Mouse (Mus musculus): ENCODE measurements around the gene Med7. TPM values are rescaled to one million over a fixed set of nuclear protein-coding genes. Genes with fewer than 3 reads are reported as not detected.
"Not testable (repeated sequence)": the region's sequence is repeated elsewhere in the genome, so short reads cannot be mapped to it uniquely, and the experiment has no call there.

Gene Med7
- total RNA-seq, 4 experiments from 2014 or later, result 15.5 to 23.2 (median 17.7) TPM

DNA sequence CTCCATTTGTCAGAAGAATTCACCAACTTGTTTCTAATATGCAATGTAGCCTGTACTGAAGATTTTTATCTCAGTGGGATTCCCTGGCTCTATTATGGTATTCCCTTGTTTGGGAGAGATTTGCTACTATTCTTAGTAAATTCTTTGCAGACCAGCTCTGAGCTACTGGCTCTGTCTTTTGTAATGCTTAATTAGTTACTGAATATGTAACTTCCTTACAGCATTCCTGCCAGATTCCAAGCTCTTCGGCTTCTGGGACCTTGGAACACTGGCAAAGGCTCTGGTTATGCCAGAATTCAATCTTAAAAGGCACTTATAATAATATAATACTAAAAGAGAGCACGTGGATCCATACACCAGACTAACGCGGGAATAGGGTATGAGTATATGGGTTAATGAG, 8.6 kb upstream of the Med7 start:
- DNase-seq (ENCODE audit: low spot score), result not testable (repeated sequence)

DNA sequence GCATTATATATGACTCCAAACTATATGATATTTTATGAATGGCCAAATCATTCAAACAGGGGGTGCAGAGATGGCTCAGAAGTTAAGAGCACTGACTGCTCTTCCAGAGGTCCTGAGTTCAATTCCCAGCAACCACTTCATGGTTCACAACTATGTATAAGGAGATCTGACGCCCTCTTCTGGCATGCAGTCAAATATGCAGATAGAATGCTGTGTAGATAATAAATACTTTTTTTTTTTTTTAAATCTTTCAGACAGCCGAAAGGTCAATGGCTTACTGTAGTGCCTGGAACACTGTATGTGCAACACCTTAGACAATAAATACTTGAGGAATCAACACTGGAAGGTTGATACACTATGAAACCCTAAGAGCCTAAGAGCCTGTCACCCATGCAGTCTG, 6.6 kb upstream of the Med7 start:
- DNase-seq (ENCODE audit: low spot score), result no peak

DNA sequence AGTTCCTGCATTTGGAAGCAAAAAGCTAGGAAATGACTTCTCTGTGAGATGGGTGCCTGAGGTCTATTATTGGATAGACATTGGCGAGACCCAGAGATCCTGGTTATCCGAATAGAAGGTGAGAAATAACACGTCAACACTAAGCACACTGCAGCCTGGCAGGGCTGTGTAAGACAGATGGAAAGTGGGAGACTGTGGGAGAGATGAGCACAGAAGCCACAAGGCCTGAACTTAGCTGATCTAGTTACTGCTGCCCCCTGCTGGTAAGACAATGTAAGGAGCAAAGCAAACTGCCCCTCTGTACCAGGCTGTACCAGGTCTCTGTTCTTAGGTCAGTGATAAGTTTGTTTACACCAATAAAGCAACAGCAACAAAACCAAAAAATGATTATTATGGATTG, 5.6 kb upstream of the Med7 start:
- DNase-seq (ENCODE audit: low spot score), result peak; percentile 46

DNA sequence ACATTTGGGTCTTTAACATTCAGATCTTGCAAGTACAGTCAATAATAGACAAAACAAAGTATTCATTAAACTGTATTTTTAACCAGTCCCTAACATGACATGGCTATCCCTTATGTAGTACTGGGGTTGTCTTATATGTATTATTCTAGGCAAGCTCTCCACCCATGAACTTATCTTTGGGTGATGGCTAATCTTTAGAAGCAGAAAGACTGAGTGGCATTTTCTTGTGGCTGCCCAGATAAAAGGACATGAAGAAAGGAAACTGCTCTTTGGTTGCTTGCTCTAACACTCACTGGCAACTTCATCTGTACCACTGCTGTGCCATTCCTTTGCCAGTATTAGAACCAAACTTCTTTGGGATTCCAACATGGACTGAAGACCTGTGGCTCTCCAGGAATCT, 1.4 kb upstream of the Med7 start:
- DNase-seq (ENCODE audit: low spot score), result no peak

DNA sequence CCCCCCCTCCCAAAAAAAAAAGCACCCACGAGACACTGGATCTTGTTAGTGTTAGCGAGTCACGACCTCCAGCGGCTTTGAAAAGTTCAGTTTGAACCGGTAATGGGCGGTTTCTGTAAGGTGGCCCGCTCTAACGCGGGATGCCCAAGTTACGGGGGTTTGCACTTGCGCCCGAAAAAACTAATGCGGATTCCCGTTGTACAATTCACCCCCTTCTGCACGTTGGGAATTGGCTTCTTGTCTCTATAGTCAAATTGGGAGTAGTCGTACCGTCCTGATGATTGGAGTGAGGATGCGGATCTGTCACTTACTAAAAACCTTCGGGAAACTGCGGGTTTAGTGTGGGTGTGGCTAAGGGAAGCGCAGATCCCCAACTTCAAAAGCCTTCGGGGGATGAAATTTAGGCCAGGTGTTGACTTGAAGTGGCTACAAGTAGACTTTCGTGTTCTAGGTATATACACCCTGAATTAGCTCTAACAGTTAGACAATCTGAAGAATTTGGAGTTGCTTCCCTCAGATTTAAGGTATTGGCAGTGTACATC, 805 bp downstream of the Med7 start:
- no peak for DNase-seq (ENCODE audit: low spot score)

DNA sequence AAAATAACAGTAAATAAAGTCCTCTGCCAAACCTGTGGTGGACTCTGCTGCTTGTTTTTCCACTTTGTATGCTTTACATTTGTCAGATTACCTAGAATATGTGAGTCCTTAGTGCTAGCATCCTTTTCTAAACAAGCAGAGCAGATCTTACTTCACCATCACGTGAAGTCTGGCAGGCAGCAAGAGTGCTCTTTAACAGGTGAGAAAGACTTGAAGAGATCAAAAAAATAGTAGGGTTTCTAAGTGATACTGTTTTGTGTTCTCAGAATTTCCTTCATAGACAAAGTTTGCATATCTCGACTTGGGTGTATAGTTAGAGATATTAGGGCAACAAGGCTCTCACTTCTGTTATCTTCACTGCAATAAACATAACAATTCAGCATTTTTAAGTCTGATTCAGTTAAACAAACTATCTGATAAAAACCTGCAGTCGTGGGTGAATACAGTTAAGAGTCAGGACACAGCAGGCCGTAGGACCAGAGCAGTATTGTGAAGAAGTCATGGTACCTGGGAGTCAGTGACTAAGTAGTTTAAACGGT, 2.3 kb downstream of the Med7 start:
- DNase-seq (ENCODE audit: low spot score), result no peak

DNA sequence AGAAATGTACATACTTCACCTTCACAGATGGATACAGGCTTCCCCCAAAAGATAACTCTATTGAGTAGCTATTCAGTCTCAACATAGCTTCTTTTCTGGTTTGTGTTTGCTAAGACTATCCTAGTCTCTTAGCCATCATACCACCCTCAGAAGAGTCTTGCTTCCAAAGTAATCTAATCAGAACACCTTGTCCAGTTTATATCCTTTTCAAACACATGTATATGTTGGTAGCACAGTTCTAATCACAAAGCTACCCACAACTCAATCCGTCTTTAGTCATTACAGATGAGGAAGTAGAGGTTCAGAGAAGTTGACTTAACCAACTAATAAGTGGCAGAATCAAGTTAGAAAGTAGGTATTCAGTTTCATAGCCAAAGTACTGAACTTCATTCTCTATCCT, 5.0 kb downstream of the Med7 start:
- DNase-seq (ENCODE audit: low spot score), result no peak

DNA sequence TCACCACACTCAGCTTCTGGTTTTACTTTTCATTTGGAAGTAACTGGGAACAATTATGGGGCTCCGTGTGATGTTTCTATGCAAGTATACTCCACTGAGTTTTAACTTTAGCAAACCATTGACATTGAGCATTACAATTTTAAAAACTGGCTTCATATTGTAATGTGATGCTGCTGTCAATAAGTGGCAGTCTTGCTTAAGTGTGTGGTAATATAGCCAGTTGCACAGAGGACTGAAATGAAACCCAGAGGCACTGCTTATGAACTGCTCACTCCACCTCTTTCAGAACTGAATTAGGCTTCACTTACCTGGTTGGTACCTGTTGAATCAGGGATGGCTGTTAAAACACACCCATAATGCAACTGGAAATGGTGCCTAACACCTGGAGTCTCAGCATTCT, 6.4 kb downstream of the Med7 start:
- no peak for DNase-seq (ENCODE audit: low spot score)

DNA sequence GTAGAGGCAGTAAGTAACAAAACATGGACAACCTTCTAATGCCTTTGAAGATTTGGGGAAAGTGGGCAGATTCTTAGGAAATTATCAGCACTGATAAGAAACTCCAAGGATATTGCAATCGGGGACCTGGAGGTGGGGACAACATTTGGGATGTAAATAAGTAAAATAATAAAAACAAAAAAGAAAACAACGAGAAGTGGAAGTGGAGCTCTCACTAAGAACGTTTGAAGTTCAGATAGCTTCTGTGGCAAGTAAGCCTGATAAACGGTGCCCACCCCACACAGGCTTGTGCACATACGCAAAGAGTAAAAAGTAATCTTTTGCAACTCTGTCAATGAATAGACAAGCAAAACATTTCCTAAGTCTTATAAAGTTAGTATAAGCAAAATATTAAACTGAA, 7.3 kb downstream of the Med7 start:
- no peak for DNase-seq (ENCODE audit: low spot score)

DNA sequence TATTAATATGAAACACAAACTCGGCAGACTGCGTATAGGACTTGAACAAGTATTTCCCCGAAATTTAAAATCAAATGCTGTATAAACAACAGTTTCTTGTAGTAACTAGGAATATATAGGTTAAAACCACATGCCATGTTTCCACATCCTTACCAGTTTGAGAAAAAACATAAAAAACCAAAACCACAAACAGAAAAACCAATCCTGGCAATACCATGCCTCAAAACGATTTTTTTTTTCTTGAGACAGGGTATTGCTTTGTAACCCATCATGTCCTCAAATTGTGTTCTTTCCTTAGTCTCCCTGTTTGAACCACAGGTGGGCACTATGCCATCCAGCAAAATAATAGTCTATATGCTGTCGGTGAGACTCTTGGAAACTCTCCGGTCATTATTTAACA, 9.4 kb downstream of the Med7 start:
- no peak for DNase-seq (ENCODE audit: low spot score)

DNA sequence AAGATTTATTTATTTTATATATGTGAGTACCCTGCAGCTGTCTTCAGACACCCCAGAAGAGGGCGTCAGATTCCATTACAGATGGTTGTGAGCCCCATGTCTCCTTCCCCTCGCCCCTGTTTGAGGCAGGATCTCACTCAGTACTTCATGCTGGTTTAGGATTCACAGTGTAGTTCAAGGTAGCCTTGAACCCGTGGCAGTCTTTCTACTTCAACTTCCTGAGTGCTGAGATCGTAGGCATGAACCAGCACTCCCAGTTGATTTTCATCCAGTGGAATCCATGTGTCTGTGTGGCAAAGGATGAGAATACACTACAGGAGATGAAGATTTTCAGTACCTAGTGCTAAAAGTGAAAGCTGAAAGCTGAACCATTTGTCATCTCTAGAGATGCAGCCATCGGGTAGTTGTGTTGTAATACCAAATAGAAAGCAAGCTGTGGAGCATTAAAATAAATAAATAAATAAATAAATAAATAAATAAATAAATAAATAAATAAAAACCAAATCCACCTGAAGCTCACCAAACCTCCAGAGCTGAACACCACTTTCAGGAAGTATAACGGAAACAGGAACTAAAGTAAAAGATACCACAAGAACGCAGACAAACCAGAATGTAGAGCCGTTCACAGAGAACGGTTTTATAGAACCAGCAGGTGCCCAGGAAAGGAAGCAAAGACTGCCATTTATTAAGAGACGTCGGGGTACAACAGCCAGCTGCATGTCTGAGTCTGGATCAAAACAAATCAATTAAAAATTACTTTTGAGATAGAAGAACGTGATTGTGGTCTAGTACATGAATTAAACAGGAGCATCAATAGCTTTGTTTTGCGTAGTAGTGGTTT, 11.1 kb downstream of the Med7 start:
- no peak for DNase-seq (ENCODE audit: low spot score)

DNA sequence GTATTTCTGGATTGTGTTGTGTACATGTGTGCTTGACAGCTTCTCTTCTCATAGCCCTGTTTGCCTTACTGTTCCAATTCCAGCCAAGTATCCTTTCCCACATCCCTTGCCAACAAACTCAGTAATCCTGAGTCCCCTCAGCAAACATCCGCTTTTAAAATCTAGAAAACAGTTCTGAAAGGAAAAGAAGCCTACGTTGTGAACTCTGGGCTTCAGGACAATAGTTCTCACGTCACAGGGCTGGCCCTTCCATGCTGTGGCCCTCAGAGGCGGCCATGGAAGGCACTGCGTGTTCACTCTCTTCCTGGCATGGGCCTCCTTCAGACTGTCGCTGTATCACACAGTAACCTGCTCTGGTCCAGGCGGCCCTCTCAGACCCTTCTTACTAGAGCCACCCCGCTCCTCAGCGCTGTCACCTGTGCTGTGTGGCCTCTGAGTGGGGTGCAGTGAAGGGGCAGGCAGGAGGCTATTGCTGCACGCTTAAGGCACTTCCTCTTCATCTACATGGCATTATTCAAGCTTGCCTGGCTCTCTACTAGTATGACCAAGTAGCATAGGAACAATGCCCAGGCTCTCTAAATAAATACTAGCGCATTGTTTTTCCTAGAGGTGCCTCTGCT, 12.8 kb downstream of the Med7 start:
- DNase-seq (ENCODE audit: low spot score), result peak; percentile 11

DNA sequence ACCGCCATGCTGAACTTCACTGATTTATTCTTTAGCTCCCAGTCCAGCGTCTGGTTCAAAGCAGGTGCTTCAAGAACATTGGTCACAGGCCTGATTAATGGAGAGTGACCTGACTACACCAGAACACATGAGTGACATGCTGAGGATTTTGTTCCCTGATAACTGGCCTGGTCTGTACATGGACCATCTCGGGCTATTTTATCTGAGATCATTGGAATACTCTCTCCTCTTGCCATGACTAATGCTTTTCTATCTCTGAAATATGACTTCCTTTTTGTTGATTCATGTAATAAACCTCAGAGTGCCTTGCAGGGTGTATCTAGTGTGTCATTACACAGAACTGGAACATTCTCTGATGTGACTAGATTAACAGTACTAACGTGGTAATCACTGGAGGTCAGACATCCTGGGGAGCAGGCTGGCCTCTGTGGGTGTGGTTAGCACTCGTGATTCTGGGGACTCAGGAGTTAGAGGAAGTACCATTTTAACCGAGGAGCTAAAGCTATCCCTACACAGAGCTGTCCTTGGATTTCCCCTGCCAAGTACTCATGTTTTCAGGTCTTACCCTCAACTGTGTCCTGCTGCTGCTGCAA, 17.8 kb downstream of the Med7 start, which contains the start of gene Havcr2:
Havcr2 (plus strand) TSS at position 483 of the 593 bp plus-strand sequence.
- no peak for DNase-seq (ENCODE audit: low spot score)

DNA sequence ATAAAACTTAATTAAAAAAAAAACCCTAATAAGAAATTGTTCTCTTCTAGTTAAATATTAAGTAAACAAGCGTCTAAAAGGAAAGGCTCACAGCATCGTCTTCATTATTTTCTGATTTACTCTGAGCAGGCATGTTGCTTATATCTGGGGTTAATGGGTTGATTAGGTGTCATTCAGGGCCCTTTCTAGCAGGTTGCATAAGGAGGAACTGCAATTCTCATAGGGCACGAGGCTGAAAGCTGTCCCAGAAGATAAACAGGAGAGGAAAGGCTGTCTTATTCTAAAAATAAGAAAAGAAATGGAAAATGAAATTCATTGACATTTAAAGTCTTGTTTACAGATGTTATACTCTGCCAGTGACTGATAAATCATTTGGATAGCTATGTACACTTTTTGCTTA, 23.2 kb downstream of the Med7 start:
- no peak for DNase-seq (ENCODE audit: low spot score)

DNA sequence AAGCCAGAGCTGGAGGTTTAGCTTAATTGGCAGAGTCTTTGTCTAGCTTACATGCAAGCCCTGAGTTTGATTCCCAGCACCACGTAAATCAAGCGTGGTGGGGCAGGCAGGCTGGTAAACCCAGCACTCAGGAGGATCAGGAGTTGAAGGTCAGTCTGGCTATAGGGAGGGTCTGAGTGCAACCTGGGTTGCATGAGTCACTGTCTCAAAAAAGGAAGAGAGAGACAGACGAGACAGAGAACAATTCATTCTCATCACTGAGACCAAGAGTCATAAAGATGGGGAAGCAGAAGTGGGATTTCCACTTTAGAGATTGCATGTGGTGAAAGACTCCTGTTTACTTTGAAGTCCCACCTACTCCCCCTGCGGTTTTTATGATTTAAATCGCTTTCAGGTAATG, 24.6 kb downstream of the Med7 start:
- no peak for DNase-seq (ENCODE audit: low spot score)

DNA sequence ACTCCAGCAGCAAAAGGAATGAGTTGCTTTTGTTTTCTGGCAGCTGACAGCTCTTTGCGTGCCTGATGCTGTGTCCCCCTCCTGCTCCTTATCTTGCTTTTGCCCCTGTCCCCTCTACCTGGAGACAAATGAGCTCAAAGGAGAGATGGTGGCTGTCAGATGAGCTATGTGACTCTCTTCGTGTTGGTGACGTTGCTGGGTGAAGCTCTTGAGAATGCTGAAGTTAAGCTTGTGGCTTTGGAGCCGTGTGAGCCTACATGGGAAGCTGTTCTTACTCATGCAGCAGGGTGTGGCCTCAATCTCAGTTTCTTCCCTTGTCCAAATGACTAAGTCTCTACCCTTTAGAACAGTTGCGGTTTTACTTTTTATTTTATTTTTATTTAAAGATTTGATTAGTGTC, 25.2 kb downstream of the Med7 start:
- no peak for DNase-seq (ENCODE audit: low spot score)

DNA sequence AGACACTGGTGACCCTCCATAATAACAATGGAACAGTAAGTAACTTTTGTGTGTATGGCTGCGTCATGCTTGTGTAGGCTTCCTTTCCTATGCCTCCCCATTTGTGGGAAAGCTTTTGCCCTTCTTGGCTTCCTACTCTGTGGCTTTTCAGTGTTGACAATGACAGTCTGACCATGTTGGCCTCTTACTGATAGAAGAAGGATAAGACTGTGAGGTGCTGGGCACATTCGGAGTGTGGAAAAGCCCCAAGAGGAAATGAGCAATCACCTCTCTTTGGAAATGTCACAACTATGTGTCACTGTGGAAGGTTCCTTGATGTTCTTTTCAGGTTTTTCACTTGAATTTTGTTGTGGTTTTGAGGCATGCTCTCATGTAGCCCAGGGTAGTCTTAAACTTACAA, 30.2 kb downstream of the Med7 start:
- no peak for DNase-seq (ENCODE audit: low spot score)

DNA sequence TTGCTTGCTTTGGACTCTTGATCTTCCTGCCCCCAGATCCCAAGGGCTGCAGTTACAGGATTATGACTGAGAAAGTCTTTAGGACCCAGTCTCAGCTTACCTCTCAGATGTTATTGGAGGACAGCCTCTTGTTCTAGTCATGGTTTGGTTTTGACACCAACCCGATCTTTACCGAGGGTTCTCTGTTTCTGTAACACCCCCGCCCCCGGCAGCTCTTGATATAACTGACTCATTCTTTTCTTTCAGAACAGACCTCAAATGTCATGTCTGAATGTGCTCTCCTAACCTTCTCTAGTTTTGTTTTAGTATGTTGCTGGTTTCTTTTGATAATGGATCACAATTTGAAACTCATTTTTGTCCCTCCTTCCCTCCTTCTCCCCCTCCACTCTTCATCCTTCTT, 37.5 kb downstream of the Med7 start:
- DNase-seq (ENCODE audit: low spot score), result no peak

DNA sequence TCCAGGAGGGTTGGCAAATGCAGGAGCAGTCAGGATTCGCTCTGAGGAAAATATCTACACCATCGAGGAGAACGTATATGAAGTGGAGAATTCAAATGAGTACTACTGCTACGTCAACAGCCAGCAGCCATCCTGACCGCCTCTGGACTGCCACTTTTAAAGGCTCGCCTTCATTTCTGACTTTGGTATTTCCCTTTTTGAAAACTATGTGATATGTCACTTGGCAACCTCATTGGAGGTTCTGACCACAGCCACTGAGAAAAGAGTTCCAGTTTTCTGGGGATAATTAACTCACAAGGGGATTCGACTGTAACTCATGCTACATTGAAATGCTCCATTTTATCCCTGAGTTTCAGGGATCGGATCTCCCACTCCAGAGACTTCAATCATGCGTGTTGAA, 42.6 kb downstream of the Med7 start:
- no peak for DNase-seq (ENCODE audit: low spot score)

DNA sequence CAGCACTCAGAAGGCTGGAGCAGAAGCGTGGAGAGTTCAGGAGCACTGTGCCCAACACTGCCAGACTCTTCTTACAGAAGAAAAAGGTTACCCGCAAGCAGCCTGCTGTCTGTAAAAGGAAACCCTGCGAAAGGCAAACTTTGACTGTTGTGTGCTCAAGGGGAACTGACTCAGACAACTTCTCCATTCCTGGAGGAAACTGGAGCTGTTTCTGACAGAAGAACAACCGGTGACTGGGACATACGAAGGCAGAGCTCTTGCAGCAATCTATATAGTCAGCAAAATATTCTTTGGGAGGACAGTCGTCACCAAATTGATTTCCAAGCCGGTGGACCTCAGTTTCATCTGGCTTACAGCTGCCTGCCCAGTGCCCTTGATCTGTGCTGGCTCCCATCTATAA, 43.8 kb downstream of the Med7 start:
- peak; percentile 9 for DNase-seq (ENCODE audit: low spot score)

DNA sequence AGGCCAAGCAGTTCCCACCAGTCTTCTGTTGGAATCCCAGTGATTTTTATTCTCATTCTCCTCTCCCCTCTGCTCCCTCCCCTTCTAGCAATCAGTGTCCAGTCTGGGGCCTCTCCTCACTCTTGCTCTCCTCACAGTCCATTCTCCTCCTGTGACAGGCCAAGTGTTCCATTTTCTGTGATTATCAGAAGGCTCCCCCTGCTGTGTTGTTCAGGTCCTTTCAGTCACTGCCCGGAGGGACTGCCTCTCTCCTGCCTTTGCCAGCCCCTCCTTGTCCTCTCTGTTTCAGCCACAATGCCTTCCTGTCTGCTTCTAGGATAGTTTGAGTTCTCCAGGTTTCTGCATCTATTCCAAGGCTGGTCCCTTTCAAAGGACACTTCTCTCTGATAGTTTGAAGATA, 51.5 kb downstream of the Med7 start:
- no peak for DNase-seq (ENCODE audit: low spot score)

DNA sequence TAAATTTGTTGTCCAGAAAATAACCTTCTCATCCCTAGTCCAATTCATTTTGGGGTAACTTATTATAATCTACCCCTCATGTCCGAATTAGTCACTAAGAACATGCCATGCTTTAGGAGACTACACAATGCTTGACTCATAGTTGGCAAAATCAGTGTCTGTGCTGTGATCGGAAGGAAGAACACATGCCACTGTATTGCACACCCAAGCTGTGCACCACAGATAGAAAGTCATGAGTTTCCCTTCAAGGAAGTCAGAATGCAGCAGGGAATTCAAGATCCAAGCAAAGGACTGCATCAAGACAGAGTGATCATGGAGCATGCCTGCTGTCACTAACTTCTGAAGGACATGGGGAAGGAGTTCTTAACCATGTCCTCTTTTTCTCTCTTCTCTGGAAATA, 51.9 kb downstream of the Med7 start:
- no peak for DNase-seq (ENCODE audit: low spot score)
